Mouse (Mus musculus) midbrain, embryonic 11.5 days (tissue): Measurements from ENCODE around the gene Fra10ac1. TPM values are rescaled to one million over a fixed set of nuclear protein-coding genes. Genes with fewer than 3 reads are reported as not detected.

Experiments used
- ATAC-seq: fragments of 200-750 bp; cut with Nextera tagmentation; 2 replicates; pipeline ENCODE4 v1.8.0; 2017; ENCODE audit warnings: moderate TSS enrichment, moderate library complexity; ENCODE audit not compliant: low FRiP score
- DNase-seq: peaks from one replicate; pipeline ENCODE4 v3.0.0; 2015; ENCODE audit warnings: low spot score; ENCODE audit errors: missing footprints
- H3K27ac ChIP-seq: fragments of 300-500 bp; sonication (generic); 2 replicates; pipeline ENCODE4 v1.5.1; 2014; ENCODE audit warnings: low read depth, low read length
- H3K27me3 ChIP-seq: fragments of 300-500 bp; sonication (generic); 2 replicates; pipeline ENCODE4 v1.6.1; 2014; ENCODE audit warnings: mild to moderate bottlenecking, low read length, moderate library complexity, mixed read lengths; ENCODE audit not compliant: control insufficient read depth, insufficient read depth
- H3K36me3 ChIP-seq: fragments of 300-500 bp; sonication (generic); 2 replicates; pipeline ENCODE4 v1.6.1; 2014; ENCODE audit warnings: mild to moderate bottlenecking, low read length, moderate library complexity, mixed read lengths; ENCODE audit not compliant: control insufficient read depth, insufficient read depth
- H3K4me1 ChIP-seq: fragments of 300-500 bp; sonication (generic); 2 replicates; pipeline ENCODE4 v1.6.1; 2014; ENCODE audit warnings: low read length; ENCODE audit not compliant: control insufficient read depth, insufficient read depth
- H3K4me2 ChIP-seq: fragments of 300-500 bp; sonication (generic); 2 replicates; pipeline ENCODE4 v1.6.1; 2014; ENCODE audit warnings: mild to moderate bottlenecking, moderate library complexity
- H3K4me3 ChIP-seq: fragments of 300-500 bp; sonication (generic); 2 replicates; pipeline ENCODE4 v1.5.1; 2014; ENCODE audit warnings: low read depth, low read length
- H3K9ac ChIP-seq: fragments of 300-500 bp; sonication (generic); 2 replicates; pipeline ENCODE4 v1.6.1; 2014; ENCODE audit warnings: low read length
- H3K9me3 ChIP-seq: fragments of 300-500 bp; sonication (generic); 2 replicates; pipeline ENCODE4 v1.6.1; 2016; ENCODE audit warnings: low read length; ENCODE audit not compliant: control insufficient read depth
- WGBS: fragments of 180-500 bp; shearing (Covaris S2); extraction: QIAGEN DNeasy Blood & Tissue Kit; methylation state at CpG from one replicate; pipeline ENCODE4 v1.1.7; 2014; 5-methylcytosine and 5-hydroxymethylcytosine counted together
- polyA plus RNA-seq: library from polyadenylated mRNA; unstranded; fragments of >200 nt; fragmentation: Nextera tagmentation; extraction: Ambion mirVana; gene quantifications from 2 replicates; pipeline ENCODE4 v1.2.1, GENCODE M21; 2014

The Fra10ac1 gene
- polyA plus RNA-seq, 1 experiment from 2014 or later: 47.5 TPM

GRCm38 (mm10) chr19:38161648-38162354, 62.2 kb downstream of the Fra10ac1 start:
- Histone ChIP-seq H3K4me2 (no peak overlapping the region), H3K4me1 (no peaks in the 10 kb centered on the region), H3K27ac (no peak overlapping the region), H3K9ac (no peak overlapping the region), H3K27me3 (no peaks in the 10 kb centered on the region), H3K36me3 (no peaks in the 10 kb centered on the region), H3K4me3 (no peak overlapping the region), H3K9me3 (no peaks in the 10 kb centered on the region)
- 94% methylated on average over 21 of the region's 21 CpGs for WGBS
- ATAC-seq: no peak
- no peak for DNase-seq

- Histone ChIP-seq H3K27ac (no peak overlapping the region), H3K4me1 (no peaks in the 10 kb centered on the region), H3K4me3 (no peak overlapping the region), H3K36me3 (no peaks in the 10 kb centered on the region), H3K9ac (no peak overlapping the region), H3K4me2 (no peak overlapping the region), H3K9me3 (no peaks in the 10 kb centered on the region), H3K27me3 (no peaks in the 10 kb centered on the region)
- ATAC-seq: no peak
- WGBS: 95% methylated on average over 1 of the region's 1 CpGs
- DNase-seq: no peak
Measured at GRCm38 (mm10) chr19:38156243-38156642, 67.7 kb downstream of the Fra10ac1 start.

- Histone ChIP-seq H3K9ac (no peak overlapping the region), H3K4me3 (no peak overlapping the region), H3K4me2 (no peak overlapping the region), H3K9me3 (no peaks in the 10 kb centered on the region), H3K4me1 (no peaks in the 10 kb centered on the region), H3K27ac (no peak overlapping the region), H3K36me3 (no peaks in the 10 kb centered on the region), H3K27me3 (no peaks in the 10 kb centered on the region)
- ATAC-seq (no peak), DNase-seq (no peak)
- 77% methylated on average over 4 of the region's 4 CpGs for WGBS
Measured at GRCm38 (mm10) chr19:38143540-38144271, 80.2 kb downstream of the Fra10ac1 start.

Other genes with a start within 250 kb of the Fra10ac1 start
- gene Myof, start 180.6 kb downstream of the Fra10ac1 start, polyA plus RNA-seq: 3.3 and 3.6 TPM in 2 replicates
- 60.8 and 67.1 TPM in 2 replicates for gene Cep55, start 169.1 kb downstream of the Fra10ac1 start, polyA plus RNA-seq
- not detected in 2 replicates for gene Ffar4, start 127.1 kb downstream of the Fra10ac1 start, polyA plus RNA-seq
- 2.3 and 2.8 TPM in 2 replicates for gene Rbp4, start 98.9 kb downstream of the Fra10ac1 start, polyA plus RNA-seq
- gene Pde6c, start 91.4 kb downstream of the Fra10ac1 start, polyA plus RNA-seq: 0.08 and 0.12 TPM in 2 replicates
- 2.0 and 2.5 TPM in 2 replicates for gene Lgi1, start 40.4 kb upstream of the Fra10ac1 start, polyA plus RNA-seq
- 7.0 and 8.0 TPM in 2 replicates for gene Slc35g1, start 171.8 kb upstream of the Fra10ac1 start, polyA plus RNA-seq